Mouse (Mus musculus) heart, embryonic 11.5 days (tissue): ENCODE measurements at regions not wholly inside any gene's neighbourhood (a gene's known extent, or its start where the extent isn't known, plus 50 kb on each side); places are given as distances from the start of the nearest gene placed in this dataset.

Experiments
- ATAC-seq: fragments of 200-750 bp; cut with Nextera tagmentation; replicated peaks from 2 replicates; pipeline ENCODE4 v1.8.0; 2017; ENCODE audit warnings: moderate library complexity; ENCODE audit not compliant: insufficient number of reproducible peaks, low FRiP score, low TSS enrichment
- H3K27ac ChIP-seq: fragments of 300-500 bp; sonication (generic); 2 replicates; pipeline ENCODE4 v1.5.1; 2014; ENCODE audit warnings: mild to moderate bottlenecking, low read depth, low read length
- H3K27me3 ChIP-seq: fragments of 300-500 bp; sonication (generic); 2 replicates; pipeline ENCODE4 v1.6.1; 2014; ENCODE audit warnings: mild to moderate bottlenecking, low read length, mixed read lengths; ENCODE audit not compliant: control insufficient read depth, insufficient read depth
- H3K36me3 ChIP-seq: fragments of 300-500 bp; sonication (generic); 2 replicates; pipeline ENCODE4 v1.6.1; 2014; ENCODE audit warnings: mild to moderate bottlenecking, low read length, moderate library complexity, mixed read lengths; ENCODE audit not compliant: control insufficient read depth, insufficient read depth
- H3K4me1 ChIP-seq: fragments of 300-500 bp; sonication (generic); 2 replicates; pipeline ENCODE4 v1.6.1; 2014; ENCODE audit warnings: low read length; ENCODE audit not compliant: control insufficient read depth, insufficient read depth
- H3K4me2 ChIP-seq: fragments of 300-500 bp; sonication (generic); 2 replicates; pipeline ENCODE4 v1.6.1; 2014; ENCODE audit warnings: mild to moderate bottlenecking, moderate library complexity
- H3K4me3 ChIP-seq: fragments of 300-500 bp; sonication (generic); 2 replicates; pipeline ENCODE4 v1.5.1; 2014; ENCODE audit warnings: low read depth, low read length
- H3K9ac ChIP-seq: fragments of 300-500 bp; sonication (generic); 2 replicates; pipeline ENCODE4 v1.6.1; 2014; ENCODE audit warnings: mild to moderate bottlenecking, low read depth, low read length, moderate library complexity
- H3K9me3 ChIP-seq: fragments of 300-500 bp; sonication (generic); replicated peaks from 2 replicates; pipeline ENCODE4 v1.6.1; 2016; ENCODE audit warnings: low read length; ENCODE audit not compliant: control insufficient read depth
- WGBS: fragments of 180-500 bp; shearing (Covaris S2); extraction: QIAGEN DNeasy Blood & Tissue Kit; methylation state at CpG from one replicate; pipeline ENCODE4 v1.1.7; 2014; ENCODE audit not compliant: insufficient replicate concordance; 5-methylcytosine and 5-hydroxymethylcytosine counted together

DNA sequence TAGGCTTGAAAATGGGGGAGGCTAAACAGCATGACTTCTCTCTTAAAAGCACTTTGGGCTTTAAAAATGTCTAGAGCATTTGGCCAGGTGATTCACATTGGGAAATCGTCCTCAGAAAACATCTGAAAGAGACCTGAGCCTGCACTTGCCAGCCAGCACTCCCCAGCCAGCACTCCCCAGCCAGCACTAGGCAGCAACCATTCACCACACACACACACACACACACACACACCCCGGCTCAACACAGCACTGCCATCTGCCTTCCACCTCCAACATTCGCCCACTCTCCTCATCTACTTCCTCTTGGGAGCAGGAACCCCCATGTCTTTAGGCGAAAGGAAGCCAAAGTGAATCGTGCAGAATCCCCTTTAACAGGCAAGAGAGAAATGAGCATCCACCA, 85.4 kb downstream of the Atp23 start:
- WGBS, result 80% methylated on average over 5 of the region's 5 CpGs
- peaks cover 3% of the 10 kb centered on the region; the same call in 1 of the 2 replicates for H3K9me3 ChIP-seq
- no peak overlapping the region for H3K4me2 ChIP-seq
- no peaks in the 10 kb centered on the region for H3K4me1 ChIP-seq
- H3K36me3 ChIP-seq, result no peaks in the 10 kb centered on the region
- no peak overlapping the region for H3K27ac ChIP-seq
- H3K4me3 ChIP-seq, result no peak overlapping the region
- ATAC-seq, result no peak
- H3K27me3 ChIP-seq, result no peaks in the 10 kb centered on the region
- no peak overlapping the region for H3K9ac ChIP-seq

DNA sequence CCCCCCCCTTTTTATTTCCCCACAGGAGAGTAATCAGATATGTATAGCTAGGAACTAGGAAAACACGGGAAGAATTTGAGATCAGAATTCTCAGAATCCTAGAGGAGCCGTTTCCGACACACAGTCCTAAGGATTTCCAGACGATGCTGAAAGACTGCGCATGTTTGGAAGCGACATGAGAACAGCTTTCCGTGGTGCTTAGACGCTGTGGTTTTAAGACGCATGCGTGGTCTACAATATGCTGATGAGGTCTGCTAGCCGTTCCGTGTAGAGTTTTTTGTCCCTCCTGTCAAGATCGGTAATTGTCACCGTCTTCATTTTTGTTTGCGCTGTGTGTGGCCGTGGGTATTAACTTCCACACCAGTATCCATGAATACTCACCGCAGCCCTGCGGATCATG, 86.2 kb downstream of the Atp23 start:
- Histone ChIP-seq H3K4me2 (no peak overlapping the region), H3K4me3 (no peak overlapping the region), H3K27me3 (no peaks in the 10 kb centered on the region), H3K9me3 (peaks cover 3% of the 10 kb centered on the region; the same call in 1 of the 2 replicates), H3K9ac (no peak overlapping the region), H3K4me1 (no peaks in the 10 kb centered on the region), H3K36me3 (no peaks in the 10 kb centered on the region), H3K27ac (no peak overlapping the region)
- ATAC-seq, result no peak
- 89% methylated on average over 18 of the region's 18 CpGs for WGBS

DNA sequence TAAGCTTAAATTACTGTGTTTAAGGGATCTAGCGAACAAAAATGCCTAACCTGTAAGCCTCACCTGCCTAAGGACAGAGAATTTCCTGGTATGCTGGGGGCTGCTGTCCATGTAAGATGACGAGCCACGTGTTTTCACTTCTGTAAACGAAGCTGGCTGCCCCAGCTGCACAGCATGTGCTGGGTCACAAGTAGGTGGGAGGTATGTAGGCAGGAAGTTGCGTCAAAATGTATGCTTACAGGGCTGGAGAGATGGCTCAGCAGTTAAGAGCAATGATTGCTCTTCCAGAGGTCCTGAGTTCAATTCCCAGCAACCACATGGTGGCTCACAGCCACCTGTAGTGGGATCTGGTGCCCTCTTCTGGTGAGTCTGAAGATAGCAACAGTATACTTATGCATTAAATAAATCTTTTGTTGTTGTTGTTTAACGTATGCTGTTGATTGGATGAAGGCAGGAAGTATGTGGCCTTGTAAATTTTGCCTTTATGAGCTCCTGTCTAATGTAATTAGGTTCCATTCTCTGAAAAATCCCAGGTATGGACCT, 88.0 kb downstream of the Atp23 start:
- Histone ChIP-seq H3K4me1 (no peaks in the 10 kb centered on the region), H3K9ac (no peak overlapping the region), H3K4me3 (no peak overlapping the region), H3K4me2 (no peak overlapping the region), H3K9me3 (peaks cover 3% of the 10 kb centered on the region; the same call in 1 of the 2 replicates), H3K27me3 (no peaks in the 10 kb centered on the region), H3K36me3 (no peaks in the 10 kb centered on the region), H3K27ac (no peak overlapping the region)
- 83% methylated on average over 6 of the region's 6 CpGs for WGBS
- ATAC-seq, result no peak

DNA sequence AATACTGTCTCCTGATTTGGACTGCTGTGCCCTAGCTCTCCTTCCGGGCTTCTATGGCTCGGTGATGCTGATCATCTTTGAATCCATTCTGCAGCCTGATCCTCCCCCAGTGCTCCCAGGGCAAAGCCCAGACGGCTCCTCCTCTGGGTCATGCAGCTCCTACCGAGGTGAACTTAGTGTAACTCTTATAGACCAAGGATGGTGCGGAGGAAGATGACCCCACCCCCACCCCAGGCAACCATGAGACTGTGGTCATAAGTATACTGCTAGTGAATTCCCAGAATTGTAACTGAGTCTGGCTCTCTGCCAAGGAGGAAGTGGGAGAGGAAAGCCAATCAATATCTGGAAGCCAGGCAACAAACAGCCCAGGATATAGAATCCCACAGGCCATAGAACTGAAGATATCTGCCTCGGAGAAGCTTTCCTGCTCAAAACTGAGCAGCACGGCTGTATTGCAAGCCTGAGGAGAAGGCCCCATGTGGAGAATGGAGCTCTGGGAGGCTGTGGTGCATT, 88.9 kb downstream of the Atp23 start:
- H3K36me3 ChIP-seq, result no peaks in the 10 kb centered on the region
- 72% methylated on average over 7 of the region's 7 CpGs for WGBS
- H3K4me3 ChIP-seq, result no peak overlapping the region
- H3K9me3 ChIP-seq, result peaks cover 3% of the 10 kb centered on the region; the same call in 1 of the 2 replicates
- no peak for ATAC-seq
- no peak overlapping the region for H3K9ac ChIP-seq
- no peak overlapping the region for H3K4me2 ChIP-seq
- H3K4me1 ChIP-seq, result no peaks in the 10 kb centered on the region
- no peaks in the 10 kb centered on the region for H3K27me3 ChIP-seq
- no peak overlapping the region for H3K27ac ChIP-seq

DNA sequence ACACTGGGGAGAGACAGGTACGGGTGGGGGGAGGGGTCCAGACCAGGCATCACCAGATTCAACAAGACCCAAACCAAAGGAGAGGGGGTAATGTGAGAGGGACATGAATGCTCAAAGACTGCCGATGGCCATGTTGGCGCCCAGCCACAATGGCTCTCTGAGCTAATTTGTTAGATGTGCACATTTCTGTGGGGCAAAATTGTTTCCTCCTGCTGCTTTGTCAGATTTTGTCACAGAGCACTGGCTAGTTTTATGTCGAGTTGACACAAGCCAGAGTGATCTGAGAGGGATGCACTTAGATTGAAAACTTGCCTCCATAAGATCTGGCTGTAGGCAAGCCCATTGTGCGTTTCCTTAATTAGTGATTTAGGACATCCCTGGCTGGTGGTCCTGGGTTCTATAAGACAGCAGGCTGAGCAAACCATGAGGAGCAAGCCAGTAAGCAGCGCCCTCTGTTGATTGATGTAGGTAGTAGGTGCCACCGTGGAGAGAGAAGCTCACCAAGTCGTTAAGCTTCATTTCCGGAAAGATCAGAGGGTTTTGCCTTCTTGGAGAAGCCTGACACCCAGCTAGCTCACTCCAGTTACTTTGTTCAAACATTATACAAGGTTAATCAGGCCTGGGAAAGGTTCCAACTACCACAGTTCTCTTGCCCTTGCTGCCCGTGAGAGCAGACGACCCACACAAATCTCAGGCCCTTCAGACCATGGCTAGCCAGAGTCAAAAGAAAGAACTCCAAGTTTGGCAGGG, 90.6 kb downstream of the Atp23 start:
- H3K4me2 ChIP-seq, result peak overlapping the region; percentile 57; the same call in 1 of the 2 replicates
- H3K9ac ChIP-seq, result no peak overlapping the region
- H3K9me3 ChIP-seq, result peaks cover 3% of the 10 kb centered on the region; the same call in 1 of the 2 replicates
- H3K27ac ChIP-seq, result no peak overlapping the region
- H3K27me3 ChIP-seq, result no peaks in the 10 kb centered on the region
- 70% methylated on average over 11 of the region's 11 CpGs for WGBS
- no peaks in the 10 kb centered on the region for H3K4me1 ChIP-seq
- ATAC-seq, result no peak
- H3K4me3 ChIP-seq, result no peak overlapping the region
- no peaks in the 10 kb centered on the region for H3K36me3 ChIP-seq

DNA sequence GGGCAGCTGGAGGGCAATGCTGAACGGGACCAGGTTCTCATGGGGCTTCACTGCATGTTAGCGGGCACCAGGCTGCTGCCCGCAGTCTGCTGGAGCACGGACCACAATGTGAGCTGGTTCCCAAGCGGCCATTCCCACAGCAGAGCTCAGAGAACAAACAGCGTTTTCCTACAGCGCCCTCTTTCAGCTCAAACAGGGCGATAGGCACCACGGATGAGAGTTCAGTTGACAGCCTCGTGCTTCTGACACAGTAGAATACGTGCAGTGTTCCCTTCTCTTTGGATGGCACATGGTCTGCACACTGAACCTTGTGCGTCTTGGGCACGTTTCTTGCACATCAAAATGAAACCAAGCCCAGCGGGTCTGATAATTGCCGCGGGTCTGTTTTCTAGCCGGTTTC, 91.6 kb downstream of the Atp23 start:
- no peak for ATAC-seq
- WGBS, result 45% methylated on average over 17 of the region's 17 CpGs
- Histone ChIP-seq H3K27me3 (no peaks in the 10 kb centered on the region), H3K4me1 (no peaks in the 10 kb centered on the region), H3K4me3 (peak overlapping the region; percentile 34), H3K36me3 (no peaks in the 10 kb centered on the region), H3K27ac (no peak overlapping the region), H3K9ac (no peak overlapping the region), H3K4me2 (peak overlapping the region; percentile 57), H3K9me3 (peaks cover 3% of the 10 kb centered on the region; the same call in 1 of the 2 replicates)

DNA sequence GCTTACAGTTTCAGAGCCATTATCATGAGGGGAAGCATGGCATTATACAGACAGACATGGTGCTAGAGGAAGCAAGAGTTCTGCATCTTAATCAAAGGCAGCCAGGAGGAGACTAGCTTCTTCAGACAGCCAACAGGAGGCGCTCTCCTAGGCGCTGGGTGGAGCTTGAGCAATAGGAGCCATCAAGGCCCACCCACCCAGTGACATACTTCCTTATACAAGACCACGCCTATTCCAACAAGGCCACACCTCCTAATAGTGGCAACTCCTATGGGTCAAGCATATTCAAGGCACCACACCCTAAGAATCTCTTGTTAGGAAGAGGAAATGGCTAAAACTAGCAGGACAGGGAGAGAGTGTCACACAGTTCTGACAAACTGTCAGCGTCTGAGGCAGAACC, 94.3 kb downstream of the Atp23 start:
- Histone ChIP-seq H3K4me3 (no peak overlapping the region), H3K36me3 (no peaks in the 10 kb centered on the region), H3K27ac (no peak overlapping the region), H3K27me3 (no peaks in the 10 kb centered on the region), H3K4me1 (no peaks in the 10 kb centered on the region), H3K9me3 (no peaks in the 10 kb centered on the region), H3K9ac (no peak overlapping the region), H3K4me2 (no peak overlapping the region)
- WGBS, result 84% methylated on average over 4 of the region's 4 CpGs
- no peak for ATAC-seq

DNA sequence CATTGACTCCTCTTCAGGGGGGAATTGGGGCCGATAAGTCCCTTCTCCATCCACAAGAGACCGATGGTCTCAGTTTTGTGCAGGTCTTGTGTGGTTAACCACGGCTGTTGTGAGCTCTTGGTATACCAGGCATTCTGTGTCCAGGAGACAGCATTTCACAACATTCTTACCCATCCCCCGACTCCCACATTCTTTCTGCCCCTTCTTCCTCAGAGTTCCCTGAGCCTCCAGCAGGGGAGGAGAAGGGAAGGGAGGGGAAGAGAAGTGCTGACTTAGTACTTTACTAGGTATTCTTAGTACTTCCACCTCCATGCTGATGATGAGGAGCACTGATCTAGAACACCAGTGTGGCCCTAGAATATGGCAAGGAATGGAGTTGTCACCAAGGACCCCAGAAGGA, 98.4 kb downstream of the Atp23 start:
- Histone ChIP-seq H3K4me3 (no peak overlapping the region), H3K27me3 (no peaks in the 10 kb centered on the region), H3K9ac (no peak overlapping the region), H3K4me2 (no peak overlapping the region), H3K9me3 (no peaks in the 10 kb centered on the region), H3K36me3 (no peaks in the 10 kb centered on the region), H3K27ac (no peak overlapping the region), H3K4me1 (no peaks in the 10 kb centered on the region)
- no peak for ATAC-seq
- 63% methylated on average over 4 of the region's 4 CpGs for WGBS

DNA sequence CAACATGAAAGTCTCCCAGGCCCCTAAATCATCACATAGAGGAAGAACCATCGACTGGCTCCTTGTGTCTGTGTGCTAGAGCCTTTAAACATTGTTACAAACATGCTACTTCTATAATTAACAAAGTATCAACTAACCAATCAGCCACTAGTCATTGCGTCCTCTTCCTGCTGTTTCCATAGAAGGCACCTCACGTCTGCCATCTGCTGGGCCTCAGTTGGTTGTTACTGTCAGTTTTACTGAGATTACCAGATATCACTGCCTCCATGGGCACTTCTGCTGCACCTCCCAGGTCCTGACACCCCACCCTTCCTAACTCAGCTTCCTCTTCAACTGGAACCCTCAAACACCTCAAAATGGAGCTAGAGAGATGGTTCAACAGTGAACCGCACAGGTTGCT, 101.8 kb downstream of the Atp23 start:
- ATAC-seq, result no peak
- Histone ChIP-seq H3K9ac (no peak overlapping the region), H3K4me2 (no peak overlapping the region), H3K4me1 (no peaks in the 10 kb centered on the region), H3K36me3 (no peaks in the 10 kb centered on the region), H3K27me3 (no peaks in the 10 kb centered on the region), H3K9me3 (no peaks in the 10 kb centered on the region), H3K4me3 (no peak overlapping the region), H3K27ac (no peak overlapping the region)
- 57% methylated on average over 4 of the region's 4 CpGs for WGBS
